Mouse (Mus musculus) stomach, postnatal 0 days (tissue): ENCODE data around the gene Irf4. TPM values are rescaled to one million over a fixed set of nuclear protein-coding genes. Genes with fewer than 3 reads are reported as not detected.

Source experiments
- ATAC-seq: fragments of 200-750 bp; cut with Nextera tagmentation; 2 replicates; pipeline ENCODE4 v1.8.0; 2017; ENCODE audit not compliant: low FRiP score, low TSS enrichment
- DNase-seq: peaks from one replicate; pipeline ENCODE4 v3.0.0-alpha.2; 2016; ENCODE audit warnings: low spot score
- H3K27ac ChIP-seq: fragments of 300-500 bp; sonication (generic); replicated peaks from 2 replicates; pipeline ENCODE4 v1.5.1; 2014; ENCODE audit warnings: mild to moderate bottlenecking, control low read depth
- H3K27me3 ChIP-seq: fragments of 300-500 bp; sonication (generic); 2 replicates; pipeline ENCODE4 v1.6.1; 2014; ENCODE audit warnings: low read length; ENCODE audit not compliant: control insufficient read depth, insufficient read depth
- H3K36me3 ChIP-seq: fragments of 300-500 bp; sonication (generic); 2 replicates; pipeline ENCODE4 v1.6.1; 2014; ENCODE audit warnings: low read length, mixed read lengths; ENCODE audit not compliant: control insufficient read depth, insufficient read depth
- H3K4me1 ChIP-seq: fragments of 300-500 bp; sonication (generic); replicated peaks from 2 replicates; pipeline ENCODE4 v1.6.1; 2014; ENCODE audit warnings: antibody characterized with exemption; ENCODE audit not compliant: control insufficient read depth, insufficient read depth
- H3K4me2 ChIP-seq: fragments of 300-500 bp; sonication (generic); replicated peaks from 2 replicates; pipeline ENCODE4 v1.6.1; 2014; ENCODE audit warnings: low read depth, mild to moderate bottlenecking, control low read depth, moderate library complexity
- H3K4me3 ChIP-seq: fragments of 300-500 bp; sonication (generic); 2 replicates; pipeline ENCODE4 v1.5.1; 2014; ENCODE audit warnings: low read depth, low read length, control low read depth
- H3K9ac ChIP-seq: fragments of 300-500 bp; sonication (generic); 2 replicates; pipeline ENCODE4 v1.6.1; 2014; ENCODE audit warnings: mild to moderate bottlenecking, low read length, control low read depth, mixed read lengths
- H3K9me3 ChIP-seq: fragments of 300-500 bp; sonication (generic); 2 replicates; pipeline ENCODE4 v1.6.1; 2016; ENCODE audit warnings: low read length; ENCODE audit not compliant: control insufficient read depth
- CTCF ChIP-seq: IDR thresholded peaks from 2 replicates; pipeline ENCODE4 v1.5.1; 2016; ENCODE audit warnings: antibody characterized with exemption, low read depth, mild to moderate bottlenecking, moderate library complexity
- EP300 ChIP-seq: optimal IDR thresholded peaks from 2 replicates; pipeline ENCODE3; 2016; ENCODE audit warnings: antibody characterized with exemption
- WGBS: fragments of 180-500 bp; shearing (Covaris S2); extraction: QIAGEN DNeasy Blood & Tissue Kit; methylation state at CpG from one replicate; pipeline ENCODE4 v1.1.7; 2014; 5-methylcytosine and 5-hydroxymethylcytosine counted together
- polyA plus RNA-seq: library from polyadenylated mRNA; unstranded; fragments of >200 nt; fragmentation: Nextera tagmentation; extraction: Ambion mirVana; gene quantifications from 2 replicates; pipeline ENCODE4 v1.2.1, GENCODE M21; 2015

The Irf4 gene
- polyA plus RNA-seq, 1 experiment from 2014 or later, result 0.05 TPM

- H3K4me1 ChIP-seq, result no peaks in the 10 kb centered on the region
- ATAC-seq, result no peak
- no peak overlapping the region for H3K27ac ChIP-seq
- H3K4me2 ChIP-seq, result no peak overlapping the region
- H3K9ac ChIP-seq, result no peak overlapping the region
- H3K4me3 ChIP-seq, result no peak overlapping the region
- no peaks in the 10 kb centered on the region for H3K27me3 ChIP-seq
- TF ChIP-seq CTCF (no peak), EP300 (no peak)
- WGBS, result 81% methylated on average over 5 of the region's 5 CpGs
- H3K9me3 ChIP-seq, result no peaks in the 10 kb centered on the region
- DNase-seq, result no peak
- no peaks in the 10 kb centered on the region for H3K36me3 ChIP-seq
Measured at GRCm38 (mm10) chr13:30766636-30767476, 17.8 kb downstream of the Irf4 start.

- Histone ChIP-seq H3K9me3 (no peaks in the 10 kb centered on the region), H3K36me3 (no peaks in the 10 kb centered on the region), H3K4me2 (no peak overlapping the region), H3K4me1 (no peaks in the 10 kb centered on the region), H3K27ac (no peak overlapping the region), H3K27me3 (no peaks in the 10 kb centered on the region), H3K9ac (no peak overlapping the region), H3K4me3 (no peak overlapping the region)
- no peak for ATAC-seq
- no peak for DNase-seq
- TF ChIP-seq EP300 (no peak), CTCF (no peak)
- WGBS, result 85% methylated on average over 6 of the region's 6 CpGs
Measured at GRCm38 (mm10) chr13:30767477-30768127, 18.6 kb downstream of the Irf4 start.

- H3K4me1 ChIP-seq, result no peaks in the 10 kb centered on the region
- no peak overlapping the region for H3K9ac ChIP-seq
- no peak overlapping the region for H3K4me3 ChIP-seq
- 80% methylated on average over 2 of the region's 2 CpGs for WGBS
- no peak for ATAC-seq
- H3K9me3 ChIP-seq, result no peaks in the 10 kb centered on the region
- H3K4me2 ChIP-seq, result no peak overlapping the region
- no peaks in the 10 kb centered on the region for H3K36me3 ChIP-seq
- no peaks in the 10 kb centered on the region for H3K27me3 ChIP-seq
- TF ChIP-seq EP300 (no peak), CTCF (no peak)
- no peak for DNase-seq
- no peak overlapping the region for H3K27ac ChIP-seq
Measured at GRCm38 (mm10) chr13:30776021-30776420, 27.0 kb downstream of the Irf4 start.

DNA sequence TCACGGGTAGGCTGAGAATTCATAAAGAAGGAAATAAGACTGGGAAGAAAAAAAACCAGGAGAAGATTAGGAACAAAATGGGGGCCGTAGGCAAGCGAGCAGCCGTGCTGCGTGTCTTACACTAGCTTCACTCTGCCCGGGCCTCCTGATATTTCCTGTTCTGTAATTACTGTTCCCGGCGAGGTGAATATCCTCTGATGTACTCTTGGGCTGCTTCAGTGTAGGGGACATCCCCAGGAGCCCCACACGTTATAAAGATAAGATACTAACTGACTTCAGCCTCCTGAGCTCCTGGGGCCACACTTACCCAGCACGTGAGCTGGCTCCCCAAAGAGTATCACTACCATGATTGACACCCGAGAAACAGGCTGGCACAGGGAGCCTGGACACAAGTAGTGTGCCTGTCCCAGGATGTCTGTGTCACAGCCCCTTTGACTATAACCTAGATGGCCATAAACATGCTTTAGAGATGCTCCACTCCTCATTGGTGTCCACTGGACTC is 28.7 kb downstream of the Irf4 start:
- H3K4me3 ChIP-seq, result no peak overlapping the region
- TF ChIP-seq EP300 (no peak), CTCF (no peak)
- no peak for DNase-seq
- H3K27me3 ChIP-seq, result no peaks in the 10 kb centered on the region
- ATAC-seq, result no peak
- 68% methylated on average over 11 of the region's 11 CpGs for WGBS
- H3K4me2 ChIP-seq, result no peak overlapping the region
- no peaks in the 10 kb centered on the region for H3K9me3 ChIP-seq
- H3K27ac ChIP-seq, result no peak overlapping the region
- no peak overlapping the region for H3K9ac ChIP-seq
- no peaks in the 10 kb centered on the region for H3K36me3 ChIP-seq
- H3K4me1 ChIP-seq, result no peaks in the 10 kb centered on the region

- 36% methylated on average over 2 of the region's 2 CpGs for WGBS
- Histone ChIP-seq H3K36me3 (no peaks in the 10 kb centered on the region), H3K9ac (no peak overlapping the region), H3K27me3 (no peaks in the 10 kb centered on the region), H3K4me2 (no peak overlapping the region), H3K4me1 (no peaks in the 10 kb centered on the region), H3K9me3 (no peaks in the 10 kb centered on the region), H3K27ac (no peak overlapping the region), H3K4me3 (no peak overlapping the region)
- ATAC-seq, result peak; percentile 88
- TF ChIP-seq CTCF (no peak), EP300 (no peak)
- peak; percentile 35 for DNase-seq
Measured at GRCm38 (mm10) chr13:30781905-30782304, 32.9 kb downstream of the Irf4 start.

DNA sequence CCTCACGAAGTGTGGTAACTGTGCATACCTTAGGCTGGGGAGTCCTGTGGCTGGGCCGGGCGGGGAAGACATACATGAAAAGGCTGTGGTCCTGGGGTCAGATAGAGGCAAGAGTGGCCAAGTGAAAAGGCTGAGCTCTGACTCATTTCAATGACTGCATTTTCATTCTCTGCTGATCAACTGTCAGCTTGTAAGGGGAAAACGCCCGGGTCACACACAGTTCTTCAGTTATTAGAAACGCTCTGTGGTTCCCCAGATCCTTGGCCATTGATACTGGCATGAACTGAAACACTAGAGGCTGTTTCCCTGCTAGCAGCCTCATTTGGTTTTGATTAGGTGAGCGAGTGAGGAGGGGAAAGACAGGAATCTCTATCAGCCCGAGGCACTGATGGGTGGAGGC is 33.4 kb downstream of the Irf4 start:
- Histone ChIP-seq H3K9ac (no peak overlapping the region), H3K27me3 (no peaks in the 10 kb centered on the region), H3K4me3 (no peak overlapping the region), H3K27ac (no peak overlapping the region), H3K4me1 (no peaks in the 10 kb centered on the region), H3K9me3 (no peaks in the 10 kb centered on the region), H3K4me2 (no peak overlapping the region), H3K36me3 (no peaks in the 10 kb centered on the region)
- peak; percentile 62 for ATAC-seq
- no peak for DNase-seq
- WGBS, result 39% methylated on average over 8 of the region's 8 CpGs
- no peak for TF ChIP-seq EP300
